Mouse (Mus musculus) lung, adult 2 months (tissue): ENCODE results near the gene Cnpy3. TPM values are rescaled to one million over a fixed set of nuclear protein-coding genes. Genes with fewer than 3 reads are reported as not detected.

Experiments used
- DNase-seq: peaks from one replicate; pipeline ENCODE4 v3.0.0; 2022
- H3K4me1 ChIP-seq: fragments of 200-500 bp; 2 replicates; pipeline ENCODE4 v1.6.1; 2011; ENCODE audit warnings: low read length; ENCODE audit not compliant: control insufficient read depth, insufficient read depth
- H3K4me3 ChIP-seq: fragments of 200-500 bp; replicated peaks from 2 replicates; pipeline ENCODE3; 2011; ENCODE audit warnings: low read depth, mild to moderate bottlenecking, control low read depth, low read length; ENCODE audit errors: extremely low read depth
- CTCF ChIP-seq: fragments of 200-500 bp; IDR thresholded peaks from 2 replicates; pipeline ENCODE4 v1.5.1; 2011; ENCODE audit warnings: mild to moderate bottlenecking, low read length, control low read depth; ENCODE audit not compliant: insufficient read depth
- POLR2A ChIP-seq: fragments of 200-500 bp; IDR thresholded peaks from 2 replicates; pipeline ENCODE4 v1.6.1; 2011; ENCODE audit warnings: low read depth, mild to moderate bottlenecking, control low read depth, low read length, borderline replicate concordance; ENCODE audit errors: extremely low read depth
- WGBS: fragments of 180-500 bp; shearing (Covaris S2); methylation state at CpG from one replicate; pipeline ENCODE4 v1.1.7; 2018; 5-methylcytosine and 5-hydroxymethylcytosine counted together
- polyA plus RNA-seq: library from polyadenylated mRNA; depleted of rRNA; stranded (reverse); fragments of >200 nt; gene quantifications from 2 replicates; pipeline ENCODE4 v1.2.3, GENCODE M21; 2012

The Cnpy3 gene
- polyA plus RNA-seq, 1 experiment, result 59.7 TPM

DNA sequence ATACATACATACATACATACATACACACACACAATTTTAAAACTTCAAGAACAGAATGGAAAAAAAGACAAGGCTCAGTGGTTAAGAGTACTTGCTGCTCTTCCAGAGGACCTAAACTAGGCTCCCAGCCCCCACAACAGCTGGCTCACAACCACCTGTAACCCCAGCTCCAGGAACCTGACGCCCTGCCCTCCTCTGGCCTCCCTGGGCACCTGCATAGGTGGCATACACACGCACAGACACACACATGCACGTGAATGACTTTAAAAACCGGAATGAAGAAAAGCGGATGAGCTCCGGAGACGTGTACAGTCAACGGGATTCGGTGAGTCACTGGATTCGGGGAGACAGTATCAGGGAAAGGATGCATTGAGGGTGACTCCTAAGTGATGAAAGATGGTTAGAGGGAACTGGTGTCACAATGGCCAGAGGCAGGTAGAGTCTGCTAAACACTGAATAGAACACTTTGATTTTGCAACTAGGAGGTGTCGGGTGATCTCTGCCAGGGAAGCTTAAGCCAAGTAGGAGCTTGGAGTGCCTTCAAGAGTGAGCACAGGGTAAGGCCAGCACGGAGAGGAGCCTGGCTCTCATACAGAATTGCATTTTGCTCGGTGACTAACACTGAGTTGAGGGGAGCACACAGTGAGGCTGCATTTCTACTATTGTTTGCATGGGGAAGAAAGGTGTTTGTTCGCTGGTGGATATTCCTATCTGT, 45.5 kb downstream of the Cnpy3 start:
- no peak overlapping the region for H3K4me3 ChIP-seq
- peaks cover 5% of the 10 kb centered on the region for H3K4me1 ChIP-seq
- WGBS, result 85% methylated on average over 14 of the region's 14 CpGs
- no peak for TF ChIP-seq CTCF
- TF ChIP-seq POLR2A, result no peak
- no peak for DNase-seq

- peak; percentile 72; the same call in 1 of the 2 replicates for TF ChIP-seq POLR2A
- TF ChIP-seq CTCF, result no peak
- DNase-seq, result peak; percentile 96
- Histone ChIP-seq H3K4me1 (peaks cover 8% of the 10 kb centered on the region), H3K4me3 (peak within 1 kb of the TSS; percentile 86)
- under 1% methylated on average over 48 of the region's 48 CpGs for WGBS
Measured at GRCm38 (mm10) chr17:46704887-46705835, 46.9 kb downstream of the Cnpy3 start, which contains the start of gene Ppp2r5d. Ppp2r5d (minus strand) TSS chr17:46705111.

GRCm38 (mm10) chr17:46703971-46704886, 47.8 kb downstream of the Cnpy3 start:
- Histone ChIP-seq H3K4me1 (peaks cover 8% of the 10 kb centered on the region), H3K4me3 (peak overlapping the region; percentile 86)
- TF ChIP-seq CTCF (no peak), POLR2A (no peak)
- WGBS, result 3% methylated on average over 40 of the region's 41 CpGs
- DNase-seq, result no peak

DNA sequence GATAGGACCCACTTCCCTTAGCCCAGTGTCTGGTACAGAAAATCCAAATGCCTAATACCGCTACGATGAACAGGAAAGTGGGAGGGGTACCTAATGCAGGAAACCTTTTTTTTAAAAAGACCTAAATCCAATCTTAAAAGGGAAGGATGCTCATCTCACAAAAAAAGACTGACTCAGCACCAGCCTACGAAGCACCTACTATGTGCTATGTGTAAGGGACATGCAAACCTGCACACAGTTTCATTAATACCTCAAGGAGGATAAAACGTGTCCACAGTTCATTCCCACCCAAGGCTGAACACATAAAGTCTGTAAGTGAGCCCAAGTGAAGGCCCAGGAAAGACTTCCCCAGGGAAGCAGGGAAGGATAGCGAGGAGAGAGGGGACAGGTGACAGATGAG, 49.5 kb downstream of the Cnpy3 start:
- 81% methylated on average over 5 of the region's 5 CpGs for WGBS
- DNase-seq, result no peak
- Histone ChIP-seq H3K4me1 (peaks cover 8% of the 10 kb centered on the region), H3K4me3 (no peak overlapping the region)
- TF ChIP-seq POLR2A (no peak), CTCF (no peak)

DNA sequence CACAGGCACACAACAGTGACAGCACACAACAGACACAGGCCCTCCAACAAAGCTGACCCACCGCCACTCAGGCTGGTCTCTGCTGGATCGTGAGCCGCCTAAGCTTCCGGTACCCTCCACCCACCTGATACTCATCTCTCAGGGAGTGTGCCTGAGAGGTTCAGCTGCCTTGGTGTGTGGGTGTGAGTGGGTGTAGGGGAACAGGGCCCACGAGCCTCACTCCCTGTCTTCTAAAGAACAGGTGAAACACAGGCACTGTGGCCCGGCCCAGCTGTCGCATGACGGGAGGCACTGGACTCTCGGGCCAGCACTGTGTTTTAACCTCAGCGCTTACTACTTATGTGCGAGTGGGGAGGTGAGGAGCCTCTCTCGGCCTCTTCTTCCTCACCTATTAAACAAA, 49.9 kb downstream of the Cnpy3 start:
- 83% methylated on average over 12 of the region's 12 CpGs for WGBS
- Histone ChIP-seq H3K4me3 (no peak overlapping the region), H3K4me1 (peaks cover 8% of the 10 kb centered on the region)
- no peak for DNase-seq
- TF ChIP-seq CTCF (no peak), POLR2A (no peak)

DNA sequence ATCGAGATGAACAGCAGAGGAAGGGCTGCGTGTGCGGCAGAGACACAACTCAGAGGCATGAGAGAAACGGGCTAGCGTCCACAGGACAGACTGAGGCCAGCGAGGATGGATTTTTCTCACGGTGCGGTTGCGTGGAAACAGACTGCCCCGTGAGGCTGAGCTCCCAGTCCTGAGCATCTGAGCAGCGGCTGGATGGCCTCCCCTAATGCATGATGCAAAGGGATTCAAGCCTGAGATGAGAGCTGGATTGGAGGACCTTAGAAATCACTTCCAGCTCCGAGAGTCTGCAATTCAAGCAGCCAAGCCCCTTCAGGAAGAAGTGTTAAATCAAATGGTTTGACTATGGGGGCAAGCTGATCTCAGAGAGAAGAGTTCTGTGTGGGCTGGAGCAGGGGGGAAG, 50.5 kb downstream of the Cnpy3 start:
- WGBS, result 64% methylated on average over 12 of the region's 12 CpGs
- no peak for DNase-seq
- TF ChIP-seq CTCF (no peak), POLR2A (no peak)
- peaks cover 8% of the 10 kb centered on the region for H3K4me1 ChIP-seq
- H3K4me3 ChIP-seq, result no peak overlapping the region

DNA sequence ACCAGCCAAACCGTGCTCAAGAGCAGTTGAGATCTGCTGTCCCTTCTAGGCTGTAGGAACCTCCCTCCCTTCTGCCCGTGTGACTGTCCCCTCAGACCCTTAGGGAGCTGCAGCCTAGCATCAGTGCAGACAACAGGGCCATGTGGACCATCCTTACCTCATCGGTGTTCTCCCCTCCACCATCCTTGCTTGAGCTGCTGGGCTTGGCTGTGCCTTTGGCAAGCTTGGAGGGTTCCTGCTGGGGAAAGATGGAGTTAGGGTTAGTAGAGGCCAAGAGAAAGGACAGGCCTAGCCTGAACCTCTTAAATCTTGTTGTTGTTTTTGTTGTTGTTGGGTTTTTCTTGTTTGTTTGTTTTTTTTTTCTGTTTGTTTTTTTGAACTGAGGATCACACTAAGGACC, 52.1 kb downstream of the Cnpy3 start:
- no peak for TF ChIP-seq CTCF
- TF ChIP-seq POLR2A, result no peak
- Histone ChIP-seq H3K4me3 (no peak overlapping the region), H3K4me1 (peaks cover 8% of the 10 kb centered on the region)
- DNase-seq, result no peak
- WGBS, result 84% methylated on average over 3 of the region's 3 CpGs

GRCm38 (mm10) chr17:46699245-46699644, 52.8 kb downstream of the Cnpy3 start:
- no peak for TF ChIP-seq CTCF
- TF ChIP-seq POLR2A, result no peak
- no peak for DNase-seq
- H3K4me3 ChIP-seq, result no peak overlapping the region
- H3K4me1 ChIP-seq, result peaks cover 8% of the 10 kb centered on the region
- WGBS, result 75% methylated on average over 5 of the region's 5 CpGs

GRCm38 (mm10) chr17:46698515-46698914, 53.5 kb downstream of the Cnpy3 start:
- DNase-seq, result no peak
- Histone ChIP-seq H3K4me1 (peaks cover 4% of the 10 kb centered on the region), H3K4me3 (no peak overlapping the region)
- 83% methylated on average over 6 of the region's 6 CpGs for WGBS
- no peak for TF ChIP-seq CTCF
- TF ChIP-seq POLR2A, result no peak
